Mouse (Mus musculus) forebrain, embryonic 13.5 days (tissue): ENCODE data around the gene Gtf2ird1. TPM values are rescaled to one million over a fixed set of nuclear protein-coding genes. Genes with fewer than 3 reads are reported as not detected.

Experiments
- ATAC-seq: fragments of 200-750 bp; cut with Nextera tagmentation; 2 replicates; pipeline ENCODE4 v1.8.0; 2017
- H3K27ac ChIP-seq: fragments of 300-500 bp; sonication (generic); 2 replicates; pipeline ENCODE4 v1.5.1; 2015; ENCODE audit warnings: inconsistent platforms, mild to moderate bottlenecking, moderate library complexity
- H3K27me3 ChIP-seq: fragments of 300-500 bp; sonication (generic); 2 replicates; pipeline ENCODE4 v1.6.1; 2015; ENCODE audit warnings: mild to moderate bottlenecking, inconsistent platforms
- H3K36me3 ChIP-seq: fragments of 300-500 bp; sonication (generic); 2 replicates; pipeline ENCODE4 v1.6.1; 2015; ENCODE audit warnings: mild to moderate bottlenecking, inconsistent platforms; ENCODE audit not compliant: poor library complexity, severe bottlenecking
- H3K4me1 ChIP-seq: fragments of 300-500 bp; sonication (generic); 2 replicates; pipeline ENCODE4 v1.6.1; 2015; ENCODE audit warnings: inconsistent platforms
- H3K4me2 ChIP-seq: fragments of 300-500 bp; sonication (generic); 2 replicates; pipeline ENCODE4 v1.6.1; 2015; ENCODE audit warnings: inconsistent platforms, mild to moderate bottlenecking, moderate library complexity
- H3K4me3 ChIP-seq: fragments of 300-500 bp; sonication (generic); 2 replicates; pipeline ENCODE4 v1.5.1; 2015; ENCODE audit warnings: mild to moderate bottlenecking, inconsistent platforms
- H3K9ac ChIP-seq: fragments of 300-500 bp; sonication (generic); 2 replicates; pipeline ENCODE4 v1.6.1; 2015; ENCODE audit warnings: mild to moderate bottlenecking, inconsistent platforms
- H3K9me3 ChIP-seq: fragments of 300-500 bp; sonication (generic); replicated peaks from 2 replicates; pipeline ENCODE4 v1.6.1; 2016; ENCODE audit warnings: inconsistent platforms
- WGBS: fragments of 180-500 bp; shearing (Covaris S2); methylation state at CpG from one replicate; pipeline ENCODE4 v1.1.7; 2015; 5-methylcytosine and 5-hydroxymethylcytosine counted together
- polyA plus RNA-seq: library from polyadenylated mRNA; unstranded; fragments of >200 nt; fragmentation: Nextera tagmentation; extraction: Ambion mirVana; gene quantifications from 2 replicates; pipeline ENCODE4 v1.2.1, GENCODE M21; 2015

Gtf2ird1 gene
- polyA plus RNA-seq, 1 experiment from 2014 or later: 72.9 TPM

GRCm38 (mm10) chr5:134325856-134326566 is 130.5 kb downstream of the Gtf2ird1 start:
- Histone ChIP-seq H3K9me3 (no peaks in the 10 kb centered on the region), H3K4me1 (0 out of 2 replicates have a peak, but pooled peaks cover 2% of the 10 kb centered on the region), H3K27ac (no peak overlapping the region), H3K27me3 (no peaks in the 10 kb centered on the region), H3K4me2 (no peak overlapping the region), H3K9ac (no peak overlapping the region), H3K36me3 (no peaks in the 10 kb centered on the region), H3K4me3 (no peak overlapping the region)
- ATAC-seq: no peak
- 79% methylated on average over 13 of the region's 13 CpGs for WGBS

DNA sequence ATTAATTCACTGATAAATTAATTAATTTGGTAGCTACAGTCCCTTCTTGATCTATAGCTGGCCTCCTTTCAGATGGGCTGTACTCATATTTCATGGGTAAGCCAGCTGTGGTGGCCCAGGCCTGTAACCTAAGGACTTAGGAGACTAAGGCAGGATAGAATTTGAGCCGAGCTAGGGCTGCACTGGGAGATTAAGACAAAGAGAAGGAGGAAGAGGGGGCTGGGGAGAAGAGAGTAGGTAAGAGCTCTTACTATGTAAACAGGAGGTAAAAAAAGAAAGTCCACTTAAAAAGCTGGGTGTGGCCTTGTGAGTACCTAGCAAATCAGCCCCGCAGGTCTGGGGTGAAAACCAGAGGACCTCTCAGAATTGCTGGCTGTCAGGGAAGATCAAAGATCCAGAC is 132.6 kb downstream of the Gtf2ird1 start:
- 46% methylated on average over 2 of the region's 2 CpGs for WGBS
- Histone ChIP-seq H3K4me3 (no peak overlapping the region), H3K9me3 (no peaks in the 10 kb centered on the region), H3K4me2 (no peak overlapping the region), H3K36me3 (no peaks in the 10 kb centered on the region), H3K27ac (no peak overlapping the region), H3K4me1 (no peaks in the 10 kb centered on the region), H3K9ac (no peak overlapping the region), H3K27me3 (no peaks in the 10 kb centered on the region)
- no peak for ATAC-seq

DNA sequence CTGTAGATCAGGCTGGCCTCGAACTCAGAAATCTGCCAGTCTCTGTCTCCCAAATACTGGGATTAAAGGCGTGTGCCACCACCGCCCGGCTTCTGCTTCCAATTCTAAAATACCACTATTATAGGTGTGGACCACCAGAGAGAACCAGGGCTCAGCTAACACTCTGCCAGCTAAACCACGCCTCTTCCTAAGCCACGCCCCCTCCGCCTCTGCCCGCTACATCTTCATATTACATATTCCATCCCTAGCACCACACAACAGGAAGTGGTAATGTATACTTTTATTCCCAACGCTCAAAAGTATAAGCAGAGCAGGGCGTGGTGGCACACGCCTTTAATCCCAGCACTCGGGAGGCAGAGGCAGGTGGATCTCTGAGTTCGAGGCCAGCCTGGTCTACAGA is 133.2 kb downstream of the Gtf2ird1 start:
- no peak overlapping the region for H3K4me3 ChIP-seq
- H3K27ac ChIP-seq: no peak overlapping the region
- H3K36me3 ChIP-seq: no peaks in the 10 kb centered on the region
- ATAC-seq: no peak
- no peak overlapping the region for H3K9ac ChIP-seq
- no peaks in the 10 kb centered on the region for H3K4me1 ChIP-seq
- no peaks in the 10 kb centered on the region for H3K9me3 ChIP-seq
- no peak overlapping the region for H3K4me2 ChIP-seq
- WGBS: 93% methylated on average over 13 of the region's 13 CpGs
- no peaks in the 10 kb centered on the region for H3K27me3 ChIP-seq

DNA sequence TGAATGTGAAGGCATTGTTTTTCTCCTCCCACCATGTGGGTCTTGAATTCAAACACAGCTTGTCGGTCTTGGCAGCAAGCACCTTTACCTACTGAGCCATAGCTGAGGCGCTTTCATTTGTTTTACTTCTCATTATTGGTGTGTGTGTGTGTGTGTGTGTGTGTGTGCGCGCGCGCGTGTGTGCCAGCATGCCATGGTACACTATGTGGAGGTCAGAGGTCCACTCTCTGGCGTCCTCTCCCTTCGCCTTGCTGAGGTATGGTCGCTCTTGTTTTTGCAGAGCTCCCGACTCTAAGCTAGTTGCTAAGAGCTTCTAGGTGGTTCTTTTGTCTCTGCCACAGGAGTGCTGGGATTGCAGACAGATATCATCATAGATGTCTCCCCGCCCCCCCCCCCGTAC is 134.2 kb downstream of the Gtf2ird1 start:
- no peaks in the 10 kb centered on the region for H3K4me1 ChIP-seq
- no peaks in the 10 kb centered on the region for H3K27me3 ChIP-seq
- H3K4me2 ChIP-seq: no peak overlapping the region
- no peak overlapping the region for H3K9ac ChIP-seq
- no peaks in the 10 kb centered on the region for H3K9me3 ChIP-seq
- H3K4me3 ChIP-seq: no peak overlapping the region
- H3K36me3 ChIP-seq: no peaks in the 10 kb centered on the region
- no peak for ATAC-seq
- WGBS: 86% methylated on average over 13 of the region's 13 CpGs
- H3K27ac ChIP-seq: no peak overlapping the region

DNA sequence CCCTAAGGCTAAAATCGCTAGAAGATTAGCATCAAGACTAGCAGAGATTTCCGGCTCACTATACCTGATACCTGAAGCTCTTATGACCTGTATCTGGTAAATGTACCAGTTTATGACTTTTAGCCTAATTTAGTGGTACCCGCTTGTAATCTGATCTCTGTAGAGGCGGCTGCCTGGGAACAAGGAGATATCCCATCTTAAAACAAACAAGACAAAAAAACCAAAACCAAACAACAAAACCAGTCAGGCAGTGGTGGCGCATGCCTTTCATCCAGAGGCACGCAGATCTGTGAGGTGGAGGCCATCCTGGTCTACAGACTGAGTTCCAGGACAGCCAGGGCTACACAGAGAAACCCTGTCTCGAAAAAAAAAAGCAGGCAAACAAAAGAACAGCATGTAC is 134.8 kb downstream of the Gtf2ird1 start:
- H3K36me3 ChIP-seq: no peaks in the 10 kb centered on the region
- H3K27ac ChIP-seq: no peak overlapping the region
- 78% methylated on average over 7 of the region's 7 CpGs for WGBS
- no peak for ATAC-seq
- no peaks in the 10 kb centered on the region for H3K9me3 ChIP-seq
- peaks cover 3% of the 10 kb centered on the region for H3K4me1 ChIP-seq
- H3K4me3 ChIP-seq: no peak overlapping the region
- H3K9ac ChIP-seq: no peak overlapping the region
- H3K4me2 ChIP-seq: no peak overlapping the region
- H3K27me3 ChIP-seq: no peaks in the 10 kb centered on the region

GRCm38 (mm10) chr5:134318903-134319302 is 137.6 kb downstream of the Gtf2ird1 start:
- H3K4me1 ChIP-seq: peaks cover 18% of the 10 kb centered on the region
- H3K27me3 ChIP-seq: no peaks in the 10 kb centered on the region
- H3K36me3 ChIP-seq: no peaks in the 10 kb centered on the region
- H3K9ac ChIP-seq: no peak overlapping the region
- WGBS: 90% methylated on average over 6 of the region's 6 CpGs
- no peak overlapping the region for H3K4me2 ChIP-seq
- no peak overlapping the region for H3K27ac ChIP-seq
- ATAC-seq: no peak
- no peak overlapping the region for H3K4me3 ChIP-seq
- H3K9me3 ChIP-seq: no peaks in the 10 kb centered on the region

DNA sequence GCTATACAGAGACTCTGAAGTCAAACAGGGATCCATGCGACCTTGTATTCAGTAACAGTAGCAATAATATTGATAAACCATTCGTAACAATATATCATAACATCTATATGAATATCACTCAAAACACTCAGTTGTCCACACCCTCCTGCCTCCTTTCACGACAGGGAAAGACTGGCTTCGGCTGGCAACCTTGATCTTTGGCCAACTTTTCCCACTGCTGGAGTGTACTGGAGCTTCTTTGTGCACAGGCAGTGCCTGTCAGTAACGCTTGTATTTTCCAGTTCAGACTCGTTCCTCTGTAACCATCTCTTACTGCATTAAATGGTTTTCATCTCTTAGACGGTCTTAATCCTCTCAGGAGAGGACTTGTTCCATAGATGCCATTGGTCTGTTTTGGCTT is 139.8 kb downstream of the Gtf2ird1 start:
- 0 out of 2 replicates have a peak, but pooled peaks cover under 1% of the 10 kb centered on the region for H3K36me3 ChIP-seq
- no peak overlapping the region for H3K4me2 ChIP-seq
- H3K4me1 ChIP-seq: peaks cover 30% of the 10 kb centered on the region
- no peaks in the 10 kb centered on the region for H3K9me3 ChIP-seq
- peak overlapping the region; percentile 98 for H3K27ac ChIP-seq
- H3K4me3 ChIP-seq: no peak overlapping the region
- 46% methylated on average over 7 of the region's 7 CpGs for WGBS
- no peak overlapping the region for H3K9ac ChIP-seq
- no peaks in the 10 kb centered on the region for H3K27me3 ChIP-seq
- ATAC-seq: no peak

DNA sequence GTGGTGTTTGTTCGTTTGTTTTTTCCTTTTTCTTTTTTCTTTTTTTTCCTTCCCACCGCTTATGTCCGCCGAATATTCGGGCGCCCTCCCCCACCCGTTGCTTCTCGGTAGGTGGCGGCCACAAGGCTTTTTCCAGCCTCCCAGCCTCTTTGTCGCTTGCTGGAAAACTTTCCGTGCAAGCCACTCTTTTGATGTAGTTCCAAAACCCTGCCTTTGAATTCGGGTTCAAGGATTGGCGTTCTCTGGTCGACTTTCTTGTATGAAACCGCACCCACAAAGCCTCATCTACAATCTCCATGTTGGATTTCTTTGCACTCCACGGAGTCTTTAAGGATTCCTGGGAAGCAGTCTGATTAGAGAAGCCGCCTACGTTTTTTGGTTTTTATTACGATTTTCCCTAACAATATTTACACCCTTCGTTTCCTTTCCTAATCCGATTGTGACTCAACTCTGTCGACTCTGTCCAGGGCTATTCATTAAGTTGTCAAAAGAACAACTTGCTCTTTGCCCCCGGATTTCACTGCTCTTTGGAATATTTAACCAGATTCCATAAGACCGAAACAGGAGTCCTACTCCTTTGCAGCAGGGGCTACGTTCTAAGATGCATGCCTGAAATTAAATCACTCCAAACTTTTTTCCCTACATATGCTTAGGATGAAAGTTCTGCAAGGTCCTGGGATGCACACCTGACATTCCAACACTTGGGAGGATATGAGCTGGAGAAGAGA is 140.7 kb downstream of the Gtf2ird1 start:
- Histone ChIP-seq H3K4me1 (peaks cover 39% of the 10 kb centered on the region), H3K9ac (peak overlapping the region; percentile 70), H3K27me3 (no peaks in the 10 kb centered on the region), H3K4me3 (peak overlapping the region; percentile 69), H3K9me3 (no peaks in the 10 kb centered on the region), H3K4me2 (peak overlapping the region; percentile 70), H3K36me3 (peaks cover 9% of the 10 kb centered on the region), H3K27ac (peak overlapping the region; percentile 98)
- ATAC-seq: no peak
- WGBS: under 1% methylated on average over 25 of the region's 25 CpGs

- peak within 1 kb of the TSS; percentile 69 for H3K4me3 ChIP-seq
- WGBS: under 1% methylated on average over 40 of the region's 40 CpGs
- peaks cover 18% of the 10 kb centered on the region for H3K36me3 ChIP-seq
- ATAC-seq: peak; percentile 93
- H3K4me2 ChIP-seq: peak within 1 kb of the TSS; percentile 79
- peaks cover 47% of the 10 kb centered on the region for H3K4me1 ChIP-seq
- peak within 1 kb of the TSS; percentile 95 for H3K9ac ChIP-seq
- no peaks in the 10 kb centered on the region for H3K27me3 ChIP-seq
- H3K27ac ChIP-seq: peak within 1 kb of the TSS; percentile 98
- no peaks in the 10 kb centered on the region for H3K9me3 ChIP-seq
Measured at GRCm38 (mm10) chr5:134314688-134315622, 141.6 kb downstream of the Gtf2ird1 start, which contains the start of gene Gtf2i. Gtf2i (minus strand) TSS chr5:134314760.

GRCm38 (mm10) chr5:134314068-134314674 is 142.3 kb downstream of the Gtf2ird1 start:
- H3K36me3 ChIP-seq: peaks cover 26% of the 10 kb centered on the region
- no peaks in the 10 kb centered on the region for H3K27me3 ChIP-seq
- H3K9me3 ChIP-seq: no peaks in the 10 kb centered on the region
- 0% methylated on average over 39 of the region's 64 CpGs for WGBS
- peak; percentile 60 for ATAC-seq
- H3K4me3 ChIP-seq: peak overlapping the region; percentile 69
- H3K27ac ChIP-seq: peak overlapping the region; percentile 98
- peak overlapping the region; percentile 95 for H3K9ac ChIP-seq
- H3K4me1 ChIP-seq: peaks cover 47% of the 10 kb centered on the region
- H3K4me2 ChIP-seq: peak overlapping the region; percentile 79

GRCm38 (mm10) chr5:134313451-134314067 is 143.0 kb downstream of the Gtf2ird1 start:
- Histone ChIP-seq H3K4me1 (peaks cover 47% of the 10 kb centered on the region), H3K9ac (peak overlapping the region; percentile 95), H3K9me3 (no peaks in the 10 kb centered on the region), H3K4me3 (peak overlapping the region; percentile 69), H3K27me3 (no peaks in the 10 kb centered on the region), H3K36me3 (peaks cover 29% of the 10 kb centered on the region), H3K27ac (peak overlapping the region; percentile 98), H3K4me2 (peak overlapping the region; percentile 79)
- WGBS: under 1% methylated on average over 66 of the region's 68 CpGs
- ATAC-seq: peak; percentile 74
